Mouse (Mus musculus) liver, embryonic 18 days (tissue): ENCODE results near the gene Orai2. TPM values are rescaled to one million over a fixed set of nuclear protein-coding genes. Genes with fewer than 3 reads are reported as not detected.

Experiments
- polyA plus RNA-seq: library from polyadenylated mRNA; depleted of rRNA; stranded (reverse); fragments of >200 nt; gene quantifications from 2 replicates; pipeline ENCODE4 v1.2.3, GENCODE M21; 2012; rRNA removed

Gene Orai2
- polyA plus RNA-seq = 6.1 and 6.5 TPM in 2 replicates

GRCm38 (mm10) chr5:136170512-136171362 is at the start of gene Orai2:
TSS of gene Orai2 (minus strand) at chr5:136170713.

GRCm38 (mm10) chr5:136198474-136199391 is 28.2 kb upstream of the Orai2 start, which contains the start of gene Prkrip1:
TSS of gene Prkrip1 (minus strand) at chr5:136198963.

GRCm38 (mm10) chr5:136135571-136136291 is 34.8 kb downstream of the Orai2 start, which contains the start of the genes Lrwd1 and Alkbh4:
TSS of gene Lrwd1 (minus strand) at chr5:136136074.
TSS of gene Alkbh4 (plus strand) at chr5:136136146.

GRCm38 (mm10) chr5:136115891-136116783 is 54.4 kb downstream of the Orai2 start, which contains the start of gene Polr2j:
TSS of gene Polr2j (plus strand) at chr5:136116631.

Other genes with a start within 250 kb of the Orai2 start
- gene Ywhag, start 236.1 kb downstream of the Orai2 start, polyA plus RNA-seq = 27.1 and 28.2 TPM in 2 replicates
- gene Ssc4d, start 196.2 kb downstream of the Orai2 start, polyA plus RNA-seq = 2.4 and 2.9 TPM in 2 replicates
- not detected in 2 replicates for gene Zp3, start 190.6 kb downstream of the Orai2 start, polyA plus RNA-seq
- 4.2 and 4.4 TPM in 2 replicates for gene Dtx2, start 175.9 kb downstream of the Orai2 start, polyA plus RNA-seq
- gene Upk3b, start 132.2 kb downstream of the Orai2 start, polyA plus RNA-seq = 4.5 and 6.1 TPM in 2 replicates
- 0.04 TPM in 1 of 2 replicates, not detected in the other for gene Upk3bl, start 116.2 kb downstream of the Orai2 start, polyA plus RNA-seq
- 3.8 and 4.6 TPM in 2 replicates for gene Rasa4, start 86.8 kb downstream of the Orai2 start, polyA plus RNA-seq
- 72.5 and 80.5 TPM in 2 replicates for gene Polr2j, start 54.1 kb downstream of the Orai2 start, polyA plus RNA-seq
- 21.1 and 23.3 TPM in 2 replicates for gene Lrwd1, start 34.6 kb downstream of the Orai2 start, polyA plus RNA-seq
- gene Alkbh4, start 34.6 kb downstream of the Orai2 start, polyA plus RNA-seq = 6.7 and 6.9 TPM in 2 replicates
- 8.0 and 10.8 TPM in 2 replicates for gene Prkrip1, start 28.2 kb upstream of the Orai2 start, polyA plus RNA-seq
- gene Sh2b2, start 75.8 kb upstream of the Orai2 start, polyA plus RNA-seq = 3.0 and 3.5 TPM in 2 replicates